Mouse (Mus musculus): ENCODE measurements around the gene Cfap97d1. TPM values are rescaled to one million over a fixed set of nuclear protein-coding genes. Genes with fewer than 3 reads are reported as not detected.
A peak's percentile ranks its signal among the peaks of the same experiment; 100 is the strongest.

Cfap97d1 gene
- polyA plus RNA-seq, 1 experiment from 2014 or later = not detected

- peaks cover 16% of the 10 kb centered on the region for H3K4me1 ChIP-seq (replicated peaks)
- H3K4me3 ChIP-seq = no peak overlapping the region
- H3K27me3 ChIP-seq (ENCODE audit: insufficient read depth, poor library complexity, severe bottlenecking) = no peaks in the 10 kb centered on the region
- H3K9me3 ChIP-seq = no peaks in the 10 kb centered on the region
- no peak overlapping the region for H3K27ac ChIP-seq
- H3K36me3 ChIP-seq = peaks cover 13% of the 10 kb centered on the region; the same call in 1 of the 2 replicates
- 91% methylated on average over 7 of the region's 7 CpGs for WGBS
- no peak for DNase-seq (ENCODE audit: low spot score)
These were observed 11.9 kb downstream of the Cfap97d1 start for GRCm38 (mm10) chr11:101995938-101996337.

- no peak overlapping the region for H3K27ac ChIP-seq
- no peak overlapping the region for H3K4me3 ChIP-seq
- 0 out of 2 replicates have a peak, but pooled peaks cover 5% of the 10 kb centered on the region for H3K27me3 ChIP-seq (ENCODE audit: insufficient read depth, poor library complexity, severe bottlenecking)
- H3K9me3 ChIP-seq = no peaks in the 10 kb centered on the region
- H3K4me1 ChIP-seq (replicated peaks) = peaks cover 16% of the 10 kb centered on the region
- peaks cover 28% of the 10 kb centered on the region for H3K36me3 ChIP-seq
- no peak for DNase-seq (ENCODE audit: low spot score)
- WGBS = 63% methylated on average over 5 of the region's 5 CpGs
These were observed 14.2 kb downstream of the Cfap97d1 start for GRCm38 (mm10) chr11:101998258-101998657.

GRCm38 (mm10) chr11:101999466-101999865 lies 15.4 kb downstream of the Cfap97d1 start:
- 50% methylated on average over 4 of the region's 4 CpGs for WGBS
- DNase-seq (ENCODE audit: low spot score) = peak; percentile 32
- Histone ChIP-seq H3K27ac (0 out of 2 replicates have a peak overlapping the region, but pooled peaks have one; percentile 18), H3K27me3 (ENCODE audit: insufficient read depth, poor library complexity, severe bottlenecking) (0 out of 2 replicates have a peak, but pooled peaks cover 5% of the 10 kb centered on the region), H3K4me1 (replicated peaks) (peaks cover 16% of the 10 kb centered on the region), H3K4me3 (no peak overlapping the region), H3K36me3 (peaks cover 38% of the 10 kb centered on the region), H3K9me3 (peaks cover 2% of the 10 kb centered on the region; the same call in 1 of the 2 replicates)

GRCm38 (mm10) chr11:102004251-102004650 lies 20.2 kb downstream of the Cfap97d1 start:
- peaks cover 25% of the 10 kb centered on the region for H3K4me1 ChIP-seq (replicated peaks)
- H3K27me3 ChIP-seq (ENCODE audit: insufficient read depth, poor library complexity, severe bottlenecking) = 0 out of 2 replicates have a peak, but pooled peaks cover 5% of the 10 kb centered on the region
- WGBS = 85% methylated on average over 8 of the region's 8 CpGs
- no peak overlapping the region for H3K27ac ChIP-seq
- no peak for DNase-seq (ENCODE audit: low spot score)
- H3K36me3 ChIP-seq = peaks cover 77% of the 10 kb centered on the region
- peaks cover 4% of the 10 kb centered on the region; the same call in 1 of the 2 replicates for H3K9me3 ChIP-seq
- no peak overlapping the region for H3K4me3 ChIP-seq

- peaks cover 27% of the 10 kb centered on the region for H3K4me1 ChIP-seq (replicated peaks)
- H3K4me3 ChIP-seq = no peak overlapping the region
- no peak overlapping the region for H3K27ac ChIP-seq
- peaks cover 4% of the 10 kb centered on the region; the same call in 1 of the 2 replicates for H3K9me3 ChIP-seq
- H3K36me3 ChIP-seq = peaks cover 79% of the 10 kb centered on the region
- DNase-seq (ENCODE audit: low spot score) = peak; percentile 19
- WGBS = 66% methylated on average over 9 of the region's 9 CpGs
- H3K27me3 ChIP-seq (ENCODE audit: insufficient read depth, poor library complexity, severe bottlenecking) = 0 out of 2 replicates have a peak, but pooled peaks cover 4% of the 10 kb centered on the region
These were observed 22.2 kb downstream of the Cfap97d1 start for GRCm38 (mm10) chr11:102006271-102006670.

GRCm38 (mm10) chr11:102006688-102007087 lies 22.6 kb downstream of the Cfap97d1 start:
- WGBS = 84% methylated on average over 5 of the region's 5 CpGs
- Histone ChIP-seq H3K4me3 (no peak overlapping the region), H3K4me1 (replicated peaks) (peaks cover 27% of the 10 kb centered on the region), H3K27me3 (ENCODE audit: insufficient read depth, poor library complexity, severe bottlenecking) (0 out of 2 replicates have a peak, but pooled peaks cover under 1% of the 10 kb centered on the region), H3K36me3 (peaks cover 79% of the 10 kb centered on the region), H3K9me3 (peaks cover 4% of the 10 kb centered on the region; the same call in 1 of the 2 replicates), H3K27ac (peak overlapping the region; percentile 16; the same call in 1 of the 2 replicates)
- no peak for DNase-seq (ENCODE audit: low spot score)

- Histone ChIP-seq H3K4me3 (no peak overlapping the region), H3K4me1 (replicated peaks) (peaks cover 30% of the 10 kb centered on the region), H3K27ac (no peak overlapping the region), H3K36me3 (peaks cover 86% of the 10 kb centered on the region), H3K9me3 (peaks cover 4% of the 10 kb centered on the region; the same call in 1 of the 2 replicates), H3K27me3 (ENCODE audit: insufficient read depth, poor library complexity, severe bottlenecking) (no peaks in the 10 kb centered on the region)
- DNase-seq (ENCODE audit: low spot score) = no peak
- WGBS = 93% methylated on average over 8 of the region's 8 CpGs
These were observed 24.3 kb downstream of the Cfap97d1 start for GRCm38 (mm10) chr11:102008372-102008771.

GRCm38 (mm10) chr11:102008954-102009637 lies 25.0 kb downstream of the Cfap97d1 start:
- Histone ChIP-seq H3K27me3 (ENCODE audit: insufficient read depth, poor library complexity, severe bottlenecking) (no peaks in the 10 kb centered on the region), H3K4me1 (replicated peaks) (peaks cover 30% of the 10 kb centered on the region), H3K36me3 (peaks cover 81% of the 10 kb centered on the region), H3K27ac (peak overlapping the region; percentile 73), H3K9me3 (peaks cover 4% of the 10 kb centered on the region; the same call in 1 of the 2 replicates), H3K4me3 (no peak overlapping the region)
- WGBS = 85% methylated on average over 15 of the region's 15 CpGs
- DNase-seq (ENCODE audit: low spot score) = no peak

- 78% methylated on average over 13 of the region's 13 CpGs for WGBS
- H3K36me3 ChIP-seq = peaks cover 77% of the 10 kb centered on the region
- H3K27me3 ChIP-seq (ENCODE audit: insufficient read depth, poor library complexity, severe bottlenecking) = no peaks in the 10 kb centered on the region
- no peaks in the 10 kb centered on the region for H3K9me3 ChIP-seq
- H3K4me1 ChIP-seq (replicated peaks) = peaks cover 32% of the 10 kb centered on the region
- H3K4me3 ChIP-seq = no peak overlapping the region
- no peak for DNase-seq (ENCODE audit: low spot score)
- peak overlapping the region; percentile 73 for H3K27ac ChIP-seq
These were observed 26.1 kb downstream of the Cfap97d1 start for GRCm38 (mm10) chr11:102010140-102010539.

GRCm38 (mm10) chr11:102011510-102011909 lies 27.4 kb downstream of the Cfap97d1 start:
- H3K4me1 ChIP-seq (replicated peaks) = peaks cover 35% of the 10 kb centered on the region
- H3K36me3 ChIP-seq = peaks cover 74% of the 10 kb centered on the region
- no peaks in the 10 kb centered on the region for H3K27me3 ChIP-seq (ENCODE audit: insufficient read depth, poor library complexity, severe bottlenecking)
- DNase-seq (ENCODE audit: low spot score) = no peak
- no peaks in the 10 kb centered on the region for H3K9me3 ChIP-seq
- H3K4me3 ChIP-seq = no peak overlapping the region
- H3K27ac ChIP-seq = no peak overlapping the region
- 83% methylated on average over 8 of the region's 8 CpGs for WGBS

GRCm38 (mm10) chr11:102013201-102013600 lies 29.1 kb downstream of the Cfap97d1 start:
- H3K36me3 ChIP-seq = peaks cover 75% of the 10 kb centered on the region
- no peak for DNase-seq (ENCODE audit: low spot score)
- no peak overlapping the region for H3K27ac ChIP-seq
- peaks cover 30% of the 10 kb centered on the region for H3K4me1 ChIP-seq (replicated peaks)
- H3K9me3 ChIP-seq = no peaks in the 10 kb centered on the region
- H3K27me3 ChIP-seq (ENCODE audit: insufficient read depth, poor library complexity, severe bottlenecking) = no peaks in the 10 kb centered on the region
- 92% methylated on average over 8 of the region's 8 CpGs for WGBS
- no peak overlapping the region for H3K4me3 ChIP-seq

- WGBS = 64% methylated on average over 6 of the region's 6 CpGs
- H3K36me3 ChIP-seq = peaks cover 65% of the 10 kb centered on the region
- no peak for DNase-seq (ENCODE audit: low spot score)
- H3K4me3 ChIP-seq = no peak overlapping the region
- no peaks in the 10 kb centered on the region for H3K27me3 ChIP-seq (ENCODE audit: insufficient read depth, poor library complexity, severe bottlenecking)
- H3K9me3 ChIP-seq = no peaks in the 10 kb centered on the region
- H3K27ac ChIP-seq = peak overlapping the region; percentile 45; the same call in 1 of the 2 replicates
- peaks cover 18% of the 10 kb centered on the region for H3K4me1 ChIP-seq (replicated peaks)
These were observed 31.4 kb downstream of the Cfap97d1 start for GRCm38 (mm10) chr11:102015472-102015871.

- Histone ChIP-seq H3K27ac (peak overlapping the region; percentile 45; the same call in 1 of the 2 replicates), H3K36me3 (peaks cover 65% of the 10 kb centered on the region)
- 92% methylated on average over 1 of the region's 1 CpGs for WGBS
These were observed 32.1 kb downstream of the Cfap97d1 start for GRCm38 (mm10) chr11:102016136-102016535.

More at GRCm38 (mm10) chr11:102016136-102016535, 32.1 kb downstream of the Cfap97d1 start:
- H3K4me3 ChIP-seq = no peak overlapping the region
- DNase-seq (ENCODE audit: low spot score) = no peak
- H3K4me1 ChIP-seq (replicated peaks) = peaks cover 15% of the 10 kb centered on the region
- no peaks in the 10 kb centered on the region for H3K27me3 ChIP-seq (ENCODE audit: insufficient read depth, poor library complexity, severe bottlenecking)
- no peaks in the 10 kb centered on the region for H3K9me3 ChIP-seq
